In genomic region chr16:4374780-4375380, GRCm38 (mm10) we compare ENCODE assay signal across 9 mouse cellular contexts. TPM values are rescaled to one million over a fixed set of nuclear protein-coding genes. Genes with fewer than 3 reads are reported as not detected.
DNase-seq lines count a peak whose midpoint lies in the region; ATAC-seq lines count a peak whose summit lies in the region.
"Had no signal": no experiment of that assay in that cellular context is flagged by ENCODE, and none has a peak within 500 bp of the region (broad histone marks: within the 10 kb centered on the region; RNA-seq: fewer than 3 reads in every experiment).

No protein-coding gene starts in this region.

- peak; percentile 58 for DNase-seq in layer of hippocampus, adult 11-12 months (ENCODE audit: low spot score)
- DNase-seq in layer of hippocampus, postnatal 25 days (ENCODE audit: extremely low spot score in 1 of 2, low spot score in 1 of 2), result no peak
- DNase-seq in adrenal gland, postnatal 10 days, result peak; percentile 84
- DNase-seq in lung, postnatal 25 days (ENCODE audit: low spot score), result peak; percentile 56
- no peak for DNase-seq in yolk sac, embryonic 10.5 days (ENCODE audit: low spot score)
- DNase-seq in thymus, postnatal 25 days, result no peak
- DNase-seq: cerebellum, postnatal 14 days had no signal

- peak; percentile 72 for ATAC-seq in granulocyte monocyte progenitor cell, adult 5-6 weeks (replicated peaks; ENCODE audit: poor library complexity, severe bottlenecking)
- no peak for ATAC-seq in megakaryocyte-erythroid progenitor cell, adult 5-6 weeks (replicated peaks; ENCODE audit: low FRiP score, low TSS enrichment, poor library complexity, severe bottlenecking)

RNA-seq across cellular contexts. Expression of gene Adcy9, which starts 45.4 kb away (rescaled TPM):
- total RNA-seq in layer of hippocampus, postnatal 25 days (2021), result 10 to 100 TPM; 92.5 to 98.5 TPM
- 10 to 100 TPM; 31.4 to 36.2 TPM for total RNA-seq in adrenal gland, postnatal 10 days (2021)
- total RNA-seq in granulocyte monocyte progenitor cell, adult 5-6 weeks (2014; fragmentation: Nextera tagmentation), result 1.5 and 2.9 TPM in 2 replicates
- 2.5 and 4.7 TPM in 2 replicates for total RNA-seq in granulocyte monocyte progenitor cell, adult 5-6 weeks (2017)
- total RNA-seq in megakaryocyte-erythroid progenitor cell, adult 5-6 weeks (2014; fragmentation: Nextera tagmentation), result 3.3 and 7.0 TPM in 2 replicates
- total RNA-seq in megakaryocyte-erythroid progenitor cell, adult 5-6 weeks (2017), result 4.7 and 6.5 TPM in 2 replicates

Comparison
In these comparisons a context has a peak if more than half of its experiments do, and no peak if none do; other contexts are left out.
1. DNase-seq: peak in layer of hippocampus, adult 11-12 months (single experiment), adrenal gland, postnatal 10 days (single experiment) and lung, postnatal 25 days (single experiment); none in layer of hippocampus, postnatal 25 days (0 of 2), yolk sac, embryonic 10.5 days (single experiment) and thymus, postnatal 25 days (single experiment).
2. RNA of gene Adcy9, which starts 45.4 kb away (total RNA-seq): 92.5 to 98.5 TPM in layer of hippocampus, postnatal 25 days and 31.4 to 36.2 TPM in adrenal gland, postnatal 10 days; 1.5 to 4.7 TPM in granulocyte monocyte progenitor cell, adult 5-6 weeks and 3.3 to 7.0 TPM in megakaryocyte-erythroid progenitor cell, adult 5-6 weeks; every median in the first group is over 4 times any median in the second.